Mouse (Mus musculus): ENCODE measurements around the gene Olfr1175-ps.

Olfr1175-ps gene

GRCm38 (mm10) chr2:88327115-88327514 lies at the start of gene Olfr1175-ps:
Gene Olfr1175-ps, minus strand, starts transcription at chr2:88327215.
- DNase-seq (ENCODE audit: extremely low read depth, low read depth), result no peak

GRCm38 (mm10) chr2:88356304-88356703 lies 29.3 kb upstream of the Olfr1175-ps start:
- DNase-seq (ENCODE audit: extremely low read depth, low read depth), result peak; percentile 25

- DNase-seq (ENCODE audit: extremely low read depth, low read depth), result no peak
Measured at GRCm38 (mm10) chr2:88346392-88346791, 19.4 kb upstream of the Olfr1175-ps start, which contains the start of gene Olfr1177-ps. Gene Olfr1177-ps, minus strand, starts transcription at chr2:88346492.

GRCm38 (mm10) chr2:88336421-88336820 lies 9.4 kb upstream of the Olfr1175-ps start, which contains the start of gene Olfr1176:
Gene Olfr1176, plus strand, starts transcription at chr2:88336721.
- no peak for DNase-seq (ENCODE audit: extremely low read depth, low read depth)

- no peak for DNase-seq (ENCODE audit: extremely low read depth, low read depth)
Measured at GRCm38 (mm10) chr2:88315035-88315434, 12.0 kb downstream of the Olfr1175-ps start, which contains the start of gene Olfr1174-ps. Gene Olfr1174-ps, minus strand, starts transcription at chr2:88315135.

- no peak for DNase-seq (ENCODE audit: extremely low read depth, low read depth)
Measured at GRCm38 (mm10) chr2:88279775-88280174, 47.2 kb downstream of the Olfr1175-ps start, which contains the start of gene Olfr1173. Gene Olfr1173, minus strand, starts transcription at chr2:88279875.

Measured in MEL-GATA-1-ER (cell line).